Mouse (Mus musculus) ES-CJ7 (cell line): ENCODE measurements around the gene Cys1.

Experiments used
- DNase-seq: peaks from one replicate; pipeline ENCODE4 v3.0.0; 2011; ENCODE audit warnings: low read depth, low spot score

Gene Cys1

GRCm38 (mm10) chr12:24697484-24698204 is 16.0 kb upstream of the Cys1 start:
- DNase-seq, result peak; percentile 80

GRCm38 (mm10) chr12:24696500-24697483 is 15.2 kb upstream of the Cys1 start:
- peak; percentile 82 for DNase-seq

DNA sequence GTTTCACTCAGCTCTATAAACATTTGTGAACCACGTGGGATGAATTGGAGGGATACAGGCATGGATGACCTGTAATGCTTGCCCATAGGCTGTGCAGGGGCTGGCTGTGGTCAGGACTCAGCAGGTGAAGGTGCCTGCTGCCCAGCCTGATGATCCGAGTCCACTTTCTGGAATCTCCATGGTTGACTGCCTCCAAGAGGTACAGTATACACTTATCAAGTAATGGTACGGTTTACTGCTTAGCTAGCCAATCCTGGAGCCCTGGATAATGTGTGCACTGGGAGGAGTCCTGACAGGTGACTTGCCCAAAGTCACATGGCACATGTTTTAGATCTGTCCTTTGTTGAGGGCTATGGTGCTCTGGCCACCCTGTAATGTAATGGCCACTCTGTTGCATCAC is 8.7 kb upstream of the Cys1 start:
- no peak for DNase-seq

- DNase-seq, result no peak
These were observed 5.2 kb upstream of the Cys1 start for GRCm38 (mm10) chr12:24686696-24687346.

- no peak for DNase-seq
These were observed 4.6 kb upstream of the Cys1 start for GRCm38 (mm10) chr12:24686038-24686695.

- DNase-seq, result no peak
These were observed 1.8 kb upstream of the Cys1 start for GRCm38 (mm10) chr12:24683461-24683860.

- DNase-seq, result no peak
These were observed 950 bp upstream of the Cys1 start for GRCm38 (mm10) chr12:24682563-24682962.

- no peak for DNase-seq
These were observed 924 bp downstream of the Cys1 start for GRCm38 (mm10) chr12:24680492-24681285.

GRCm38 (mm10) chr12:24680096-24680491 is 1.5 kb downstream of the Cys1 start:
- DNase-seq, result no peak

DNA sequence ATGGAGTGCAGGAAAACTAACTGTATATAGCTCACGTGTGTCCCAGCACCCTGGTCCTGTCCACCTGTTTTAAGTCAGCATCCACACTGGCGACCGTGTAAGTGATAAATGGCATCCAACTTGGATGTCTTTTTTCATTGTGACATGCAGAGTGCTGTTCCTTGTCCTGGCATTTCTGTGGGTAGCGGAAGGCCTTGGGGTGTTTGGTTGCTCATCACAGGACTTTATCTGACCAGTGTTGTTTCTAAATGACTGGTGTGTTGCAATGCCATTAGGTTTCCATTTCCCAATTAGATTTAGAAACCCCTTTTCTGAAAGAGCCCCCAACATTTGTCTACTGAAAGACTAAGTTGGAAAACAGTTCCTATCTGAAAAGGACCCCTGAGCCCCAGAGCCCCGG is 19.5 kb downstream of the Cys1 start:
- no peak for DNase-seq

GRCm38 (mm10) chr12:24661100-24661499 is 20.5 kb downstream of the Cys1 start:
- no peak for DNase-seq

DNA sequence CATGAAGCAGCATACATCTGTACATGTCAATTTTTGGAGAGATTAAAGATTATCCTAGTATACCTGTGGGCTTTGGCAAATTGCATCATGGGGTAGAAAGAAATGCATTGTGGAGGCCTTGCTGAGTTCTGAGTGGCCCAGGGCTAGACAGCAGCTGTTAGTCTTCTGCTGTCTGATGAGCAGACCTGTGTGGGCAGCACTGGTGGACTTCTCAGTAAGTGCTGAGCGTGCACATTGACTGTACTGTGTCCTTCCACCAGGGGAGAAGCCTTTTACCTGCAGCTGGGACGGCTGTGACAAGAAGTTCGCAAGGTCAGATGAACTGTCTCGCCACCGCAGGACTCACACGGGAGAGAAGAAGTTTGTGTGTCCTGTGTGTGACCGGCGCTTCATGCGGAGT is 21.7 kb downstream of the Cys1 start:
- no peak for DNase-seq

GRCm38 (mm10) chr12:24658998-24659397 is 22.6 kb downstream of the Cys1 start:
- no peak for DNase-seq

- no peak for DNase-seq
These were observed 25.2 kb downstream of the Cys1 start for GRCm38 (mm10) chr12:24656436-24656835.

DNA sequence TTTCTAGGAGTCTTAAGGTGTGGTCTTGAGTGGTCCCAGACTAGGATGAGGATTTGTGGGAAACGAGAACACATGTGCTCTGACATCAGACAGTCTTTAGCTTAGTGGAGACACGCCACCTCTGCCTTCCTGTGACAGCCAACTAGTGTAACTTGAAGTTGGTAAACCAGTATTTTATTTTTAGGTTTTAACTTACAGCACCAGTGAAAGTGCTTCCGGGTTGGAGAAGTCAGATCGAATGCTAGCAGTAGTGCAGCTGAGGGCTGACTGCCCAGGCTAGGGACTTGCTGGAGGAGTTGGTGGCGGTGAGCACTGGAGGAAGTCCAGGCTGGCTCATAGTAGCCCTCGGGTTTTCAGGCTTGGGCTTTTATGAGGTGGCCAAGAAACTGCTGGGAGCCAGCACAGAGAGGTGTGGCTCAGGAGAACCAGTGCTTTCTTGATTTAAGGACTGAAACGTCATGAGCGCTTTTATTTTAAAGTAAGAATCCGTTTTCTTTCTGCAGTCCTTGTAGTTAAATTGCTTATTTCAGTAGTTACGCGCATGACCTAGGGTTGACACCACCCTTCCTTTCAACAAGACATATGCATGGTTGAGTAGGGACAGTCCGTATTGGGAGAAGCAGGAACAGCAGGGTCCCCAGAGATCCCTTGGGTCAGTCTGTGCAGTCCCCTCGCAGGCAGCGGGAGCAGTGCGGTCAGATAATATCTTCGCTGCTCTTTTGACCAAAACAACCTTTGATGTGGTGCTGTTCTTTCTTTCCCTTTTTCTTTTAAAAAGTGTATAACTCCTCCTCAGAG is 27.3 kb downstream of the Cys1 start:
- no peak for DNase-seq

DNA sequence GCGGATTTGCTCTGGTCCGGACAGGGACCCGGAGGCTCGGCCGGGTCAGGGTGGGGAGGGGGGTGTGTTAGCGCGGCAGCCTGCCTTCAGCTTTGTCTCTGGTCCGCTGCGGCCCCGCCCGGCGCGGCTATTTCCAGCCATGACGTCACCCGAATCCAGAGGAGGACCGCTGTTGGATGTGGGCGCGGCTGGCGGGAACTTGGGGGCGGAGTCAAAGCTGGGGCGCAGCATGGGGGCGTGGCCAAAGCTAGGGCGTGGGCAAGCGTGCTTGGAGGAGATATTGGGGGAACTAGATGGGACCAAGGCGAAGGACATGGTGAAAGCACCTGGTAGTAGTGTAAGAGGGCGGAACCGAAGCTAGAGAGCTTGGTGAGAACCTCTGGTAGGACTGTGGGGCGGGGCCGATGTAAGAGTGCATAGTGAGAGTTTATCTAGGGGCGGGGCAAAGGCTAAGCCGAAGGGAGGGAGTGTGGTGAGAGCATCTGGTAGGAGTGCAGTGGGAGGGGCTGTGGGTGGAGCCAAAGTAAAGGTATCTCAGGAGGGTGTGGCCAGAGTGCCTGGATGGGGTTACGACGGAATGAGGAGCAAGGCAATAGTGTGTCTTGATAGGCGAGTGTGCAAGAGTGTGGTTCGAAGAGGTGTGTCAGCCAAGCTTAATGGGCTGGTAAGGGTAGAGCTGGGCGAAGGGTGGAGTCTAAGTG is 29.8 kb downstream of the Cys1 start:
- peak; percentile 94 for DNase-seq

DNA sequence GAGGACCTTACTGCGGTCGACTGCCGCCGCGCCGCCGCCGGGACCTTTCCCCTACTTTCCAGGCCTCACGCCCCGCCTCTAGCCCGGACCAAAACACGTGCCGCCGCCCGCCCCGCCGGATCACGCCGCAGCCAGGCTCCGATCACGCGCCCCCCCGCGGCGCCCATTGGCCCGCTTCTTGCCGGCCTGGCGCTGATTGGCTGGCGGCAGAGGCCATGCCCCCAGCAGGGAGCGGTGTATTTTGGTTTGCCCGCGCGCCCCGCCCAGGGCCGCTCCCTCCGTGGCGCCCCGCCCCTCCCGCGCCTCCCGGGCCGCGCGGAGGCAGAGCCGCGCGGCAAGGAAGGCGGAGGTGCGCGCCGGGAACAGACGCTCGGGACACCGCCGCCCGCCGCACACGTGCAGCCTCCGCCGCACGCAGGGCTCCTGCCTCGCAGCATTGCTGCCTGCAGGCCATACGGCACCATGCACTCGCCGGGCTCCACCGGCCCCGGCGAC is 30.5 kb downstream of the Cys1 start, which contains the start of gene Klf11:
Gene Klf11 (plus strand): TSS at position 212 of the 495 bp plus-strand sequence.
- DNase-seq, result peak; percentile 93

DNA sequence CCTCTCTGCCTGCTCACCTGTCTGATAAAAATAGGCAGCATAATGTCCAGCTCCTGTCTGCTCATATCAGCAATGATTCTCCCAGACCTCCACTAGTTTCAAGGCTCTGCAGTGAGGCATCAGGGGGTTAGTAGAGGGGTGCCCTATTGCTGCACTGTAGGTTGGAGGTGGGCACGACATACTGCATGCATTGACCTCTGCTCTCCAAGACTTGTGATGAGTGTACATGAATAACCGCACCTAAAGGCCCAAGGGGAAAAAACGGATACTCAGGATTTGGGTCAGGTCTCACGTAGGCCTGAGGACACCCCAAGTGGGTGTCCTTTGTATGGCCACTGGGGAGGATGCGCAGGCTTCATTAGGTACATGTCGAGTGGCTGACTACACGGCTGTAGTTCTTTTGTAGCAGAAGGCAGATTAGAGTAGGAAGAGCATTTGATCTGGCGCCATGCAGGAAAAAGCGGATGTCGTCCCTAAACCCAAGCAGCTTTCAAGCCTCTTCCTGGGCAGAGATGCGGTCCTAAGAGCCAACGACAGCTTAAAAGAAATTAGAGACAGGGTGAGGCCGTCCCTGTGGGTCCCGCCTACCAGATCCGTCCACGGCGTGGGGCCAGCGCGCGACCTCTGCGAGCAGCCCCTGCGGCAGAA is 31.1 kb downstream of the Cys1 start:
- DNase-seq, result no peak

DNA sequence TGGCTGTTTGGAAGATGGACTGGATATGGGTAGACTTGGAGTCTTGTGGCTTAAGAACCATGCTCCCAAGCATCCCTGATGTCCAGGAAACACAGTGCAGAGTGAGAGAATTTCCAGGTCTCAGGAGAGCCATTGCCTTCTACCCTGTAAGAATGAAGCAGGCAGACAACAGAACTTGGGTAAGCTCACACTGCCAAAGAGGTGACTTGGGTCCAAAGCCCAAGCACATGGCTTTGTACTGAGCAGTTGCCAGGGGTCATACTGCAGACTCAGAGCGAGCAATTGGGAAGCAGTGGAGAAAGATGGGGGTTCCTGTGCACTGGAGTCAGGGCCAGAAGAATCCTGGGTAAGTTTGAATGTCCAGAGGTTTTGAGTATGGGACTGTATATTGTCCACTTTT is 33.5 kb downstream of the Cys1 start:
- DNase-seq, result no peak
